Mouse (Mus musculus) bone marrow, adult 2 months (tissue): ENCODE measurements around the gene Jazf1.

ENCODE experiments used
- CTCF ChIP-seq: fragments of 200-500 bp; IDR thresholded peaks from 2 replicates; pipeline ENCODE4 v1.5.1; 2011; ENCODE audit warnings: low read length, control low read depth; ENCODE audit not compliant: control insufficient read depth, insufficient read depth
- POLR2A ChIP-seq: fragments of 200-500 bp; IDR thresholded peaks from 2 replicates; pipeline ENCODE4 v1.6.1; 2011; ENCODE audit warnings: low read depth, mild to moderate bottlenecking, control low read depth, low read length, borderline replicate concordance; ENCODE audit not compliant: control insufficient read depth

DNA sequence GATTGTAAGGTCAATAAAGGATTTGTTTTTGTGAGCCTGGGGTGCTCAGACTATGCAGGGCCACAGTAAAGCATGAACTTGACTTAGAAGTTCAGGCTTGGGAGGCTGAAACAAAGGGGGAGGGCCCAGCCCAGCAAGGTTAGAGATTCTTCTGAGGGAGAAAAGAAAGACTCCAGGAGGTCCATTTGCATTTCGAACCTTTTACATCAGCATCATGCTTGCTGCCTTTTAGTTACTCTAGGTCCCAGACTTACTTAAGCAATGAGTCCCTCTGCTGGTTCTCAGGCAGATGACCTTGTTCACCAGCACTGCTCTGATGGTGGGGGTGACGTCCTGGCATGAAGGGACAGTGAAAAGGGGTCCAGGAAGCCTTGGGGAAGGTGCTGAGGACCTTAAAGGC lies 197.1 kb downstream of the Jazf1 start:
- TF ChIP-seq CTCF (no peak), POLR2A (no peak)
